Mouse (Mus musculus) stomach, embryonic 15.5 days (tissue): Measurements from ENCODE around the gene Bace2. TPM values are rescaled to one million over a fixed set of nuclear protein-coding genes. Genes with fewer than 3 reads are reported as not detected.

Source experiments
- ATAC-seq: fragments of 200-750 bp; cut with Nextera tagmentation; 2 replicates; pipeline ENCODE4 v1.8.0; 2017; ENCODE audit warnings: low read depth, moderate number of reproducible peaks, moderate TSS enrichment; ENCODE audit not compliant: insufficient read depth, low FRiP score
- H3K27ac ChIP-seq: fragments of 300-500 bp; sonication (generic); 2 replicates; pipeline ENCODE4 v1.5.1; 2015; ENCODE audit warnings: mild to moderate bottlenecking, inconsistent platforms
- H3K27me3 ChIP-seq: fragments of 300-500 bp; sonication (generic); replicated peaks from 2 replicates; pipeline ENCODE4 v1.6.1; 2015; ENCODE audit warnings: inconsistent platforms
- H3K36me3 ChIP-seq: fragments of 300-500 bp; sonication (generic); 2 replicates; pipeline ENCODE4 v1.6.1; 2015; ENCODE audit warnings: inconsistent platforms
- H3K4me1 ChIP-seq: fragments of 300-500 bp; sonication (generic); 2 replicates; pipeline ENCODE4 v1.6.1; 2015; ENCODE audit warnings: inconsistent platforms
- H3K4me2 ChIP-seq: fragments of 300-500 bp; sonication (generic); 2 replicates; pipeline ENCODE4 v1.6.1; 2015; ENCODE audit warnings: mild to moderate bottlenecking, inconsistent platforms
- H3K4me3 ChIP-seq: fragments of 300-500 bp; sonication (generic); replicated peaks from 2 replicates; pipeline ENCODE4 v1.5.1; 2015; ENCODE audit warnings: inconsistent platforms
- H3K9ac ChIP-seq: fragments of 300-500 bp; sonication (generic); 2 replicates; pipeline ENCODE4 v1.6.1; 2015; ENCODE audit warnings: inconsistent platforms
- H3K9me3 ChIP-seq: fragments of 300-500 bp; sonication (generic); 2 replicates; pipeline ENCODE4 v1.6.1; 2016; ENCODE audit warnings: inconsistent platforms
- WGBS: fragments of 180-500 bp; shearing (Covaris S2); methylation state at CpG from one replicate; pipeline ENCODE4 v1.1.7; 2015; 5-methylcytosine and 5-hydroxymethylcytosine counted together
- polyA plus RNA-seq: library from polyadenylated mRNA; unstranded; fragments of >200 nt; fragmentation: Nextera tagmentation; extraction: Ambion mirVana; gene quantifications from 2 replicates; pipeline ENCODE4 v1.2.1, GENCODE M21; 2015

Bace2 gene
- polyA plus RNA-seq, 1 experiment from 2014 or later, result 74.5 TPM

- no peak for ATAC-seq
- Histone ChIP-seq H3K4me2 (no peak overlapping the region), H3K27ac (no peak overlapping the region), H3K36me3 (no peaks in the 10 kb centered on the region), H3K27me3 (no peaks in the 10 kb centered on the region), H3K9ac (no peak overlapping the region), H3K4me1 (no peaks in the 10 kb centered on the region), H3K4me3 (no peak overlapping the region), H3K9me3 (no peaks in the 10 kb centered on the region)
- 61% methylated on average over 1 of the region's 1 CpGs for WGBS
Measured at GRCm38 (mm10) chr16:97476524-97476923, 120.0 kb downstream of the Bace2 start.

- Histone ChIP-seq H3K36me3 (no peaks in the 10 kb centered on the region), H3K27ac (no peak overlapping the region), H3K4me2 (no peak overlapping the region), H3K4me3 (no peak overlapping the region), H3K27me3 (no peaks in the 10 kb centered on the region), H3K4me1 (no peaks in the 10 kb centered on the region), H3K9ac (no peak overlapping the region), H3K9me3 (no peaks in the 10 kb centered on the region)
- ATAC-seq, result no peak
- WGBS, result 69% methylated on average over 2 of the region's 2 CpGs
Measured at GRCm38 (mm10) chr16:97478655-97479054, 122.1 kb downstream of the Bace2 start.

GRCm38 (mm10) chr16:97492369-97492768 is 135.8 kb downstream of the Bace2 start:
- H3K27me3 ChIP-seq, result no peaks in the 10 kb centered on the region
- no peaks in the 10 kb centered on the region for H3K4me1 ChIP-seq
- no peaks in the 10 kb centered on the region for H3K36me3 ChIP-seq
- H3K4me3 ChIP-seq, result no peak overlapping the region
- no peak overlapping the region for H3K27ac ChIP-seq
- H3K9ac ChIP-seq, result no peak overlapping the region
- WGBS, result 64% methylated on average over 1 of the region's 1 CpGs
- no peak overlapping the region for H3K4me2 ChIP-seq
- ATAC-seq, result peak; percentile 78; the same call in 1 of the 2 replicates
- H3K9me3 ChIP-seq, result no peaks in the 10 kb centered on the region

Other genes with a start within 250 kb of the Bace2 start
- 0.17 and 0.24 TPM in 2 replicates for gene Dscam, start 186.0 kb upstream of the Bace2 start, polyA plus RNA-seq
- 0.35 and 0.39 TPM in 2 replicates for gene Mx1, start 106.2 kb downstream of the Bace2 start, polyA plus RNA-seq
- 1.2 and 2.5 TPM in 2 replicates for gene Fam3b, start 158.1 kb downstream of the Bace2 start, polyA plus RNA-seq